Mouse (Mus musculus): ENCODE results near the gene Adamts4. TPM values are rescaled to one million over a fixed set of nuclear protein-coding genes. Genes with fewer than 3 reads are reported as not detected.

Adamts4 gene
- polyA plus RNA-seq (2014; fragmentation: Nextera tagmentation; extraction: Ambion mirVana) = 2.8 and 3.0 TPM in 2 replicates

DNA sequence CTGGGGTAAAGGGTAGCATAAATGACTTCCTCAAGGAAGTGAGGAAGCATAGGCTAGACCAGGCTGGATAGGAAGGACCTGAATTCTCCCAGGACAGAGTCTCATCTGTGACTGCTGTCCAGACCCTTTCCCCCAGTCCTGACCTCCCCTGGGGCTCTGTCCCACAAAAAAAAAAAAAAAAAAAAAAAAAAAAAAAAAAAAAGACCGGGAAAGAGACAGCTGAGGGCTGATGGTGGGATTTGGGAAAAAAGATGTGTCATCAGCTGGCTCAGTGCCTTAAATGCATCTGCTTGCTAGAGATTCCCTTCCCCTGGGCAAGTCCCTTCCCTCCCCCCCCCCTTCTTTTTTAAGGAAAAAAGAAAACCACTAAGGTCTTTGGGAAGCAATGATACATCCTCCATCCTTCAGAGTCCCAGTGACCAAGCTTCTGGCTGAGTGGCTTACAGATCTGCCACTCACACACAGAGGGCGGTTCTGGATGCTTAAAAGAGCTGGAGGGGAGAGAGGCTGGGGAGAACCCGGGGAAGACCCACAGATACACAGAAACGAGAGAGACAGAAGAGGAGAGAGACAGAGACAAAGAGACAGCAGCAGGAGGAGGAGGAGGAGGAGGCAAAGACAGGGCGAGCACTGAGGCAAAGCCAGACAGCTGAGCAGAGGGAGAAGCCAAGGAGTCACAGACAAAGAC lies at the start of gene Adamts4:
Gene Adamts4, plus strand, starts transcription at position 509 of the 688 bp plus-strand sequence.
- WGBS = 24% methylated on average over 5 of the region's 5 CpGs

DNA sequence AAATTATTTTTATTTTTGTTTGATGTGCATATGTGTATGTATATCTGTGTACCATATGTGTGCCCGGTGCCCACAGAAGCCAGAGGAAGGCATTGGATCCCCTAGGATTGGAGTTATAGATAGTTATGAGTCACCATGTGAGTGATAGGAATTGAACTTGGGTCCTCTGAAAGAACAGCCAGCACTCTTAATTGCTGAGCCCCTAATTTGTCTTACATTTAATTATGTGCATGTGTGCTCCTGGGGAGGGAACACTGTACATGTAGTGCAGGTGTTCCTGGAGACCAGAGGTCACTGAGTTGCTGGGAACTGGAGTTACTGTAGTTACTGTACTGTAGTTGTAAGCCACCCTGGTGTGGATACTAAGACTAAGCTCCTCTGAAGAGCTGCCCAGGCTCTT lies 49.5 kb upstream of the Adamts4 start:
- WGBS = 84% methylated on average over 1 of the region's 1 CpGs
- H3K9me3 ChIP-seq (ENCODE audit: control insufficient read depth, low read length) = no peaks in the 10 kb centered on the region
- no peak for ATAC-seq (ENCODE audit: insufficient number of reproducible peaks, insufficient read depth, low FRiP score, low read depth)

More for the DNA sequence above, at the start of gene Adamts4:
- no peak for ATAC-seq (ENCODE audit: insufficient number of reproducible peaks, insufficient read depth, low FRiP score, low read depth)
- Histone ChIP-seq H3K9ac (ENCODE audit: low read length) (peak within 1 kb of the TSS; percentile 62), H3K4me1 (ENCODE audit: control insufficient read depth in 2 of 2, insufficient read depth in 2 of 2, low read length in 2 of 2) (peaks cover 29 to 50% of the 10 kb centered on the region in 2 experiments), H3K27me3 (ENCODE audit: control insufficient read depth, insufficient read depth, low read length) (no peaks in the 10 kb centered on the region), H3K4me2 (ENCODE audit: low read length) (peak within 1 kb of the TSS; percentile 63), H3K27ac (replicated peaks in 1 of 2; ENCODE audit: control insufficient read depth in 1 of 2, insufficient read depth in 1 of 2, low read depth in 2 of 2, low read length in 2 of 2) (peak within 1 kb of the TSS; percentile 49 to 88; a peak in 3 of 4 replicates), H3K9me3 (ENCODE audit: control insufficient read depth, low read length) (no peaks in the 10 kb centered on the region), H3K4me3 (ENCODE audit: control insufficient read depth in 1 of 2, insufficient read depth in 1 of 2, low read depth in 1 of 2, low read length in 2 of 2) (peak within 1 kb of the TSS; percentile 26 to 31), H3K36me3 (ENCODE audit: control insufficient read depth, insufficient read depth, low read length) (peaks cover 8% of the 10 kb centered on the region)

DNA sequence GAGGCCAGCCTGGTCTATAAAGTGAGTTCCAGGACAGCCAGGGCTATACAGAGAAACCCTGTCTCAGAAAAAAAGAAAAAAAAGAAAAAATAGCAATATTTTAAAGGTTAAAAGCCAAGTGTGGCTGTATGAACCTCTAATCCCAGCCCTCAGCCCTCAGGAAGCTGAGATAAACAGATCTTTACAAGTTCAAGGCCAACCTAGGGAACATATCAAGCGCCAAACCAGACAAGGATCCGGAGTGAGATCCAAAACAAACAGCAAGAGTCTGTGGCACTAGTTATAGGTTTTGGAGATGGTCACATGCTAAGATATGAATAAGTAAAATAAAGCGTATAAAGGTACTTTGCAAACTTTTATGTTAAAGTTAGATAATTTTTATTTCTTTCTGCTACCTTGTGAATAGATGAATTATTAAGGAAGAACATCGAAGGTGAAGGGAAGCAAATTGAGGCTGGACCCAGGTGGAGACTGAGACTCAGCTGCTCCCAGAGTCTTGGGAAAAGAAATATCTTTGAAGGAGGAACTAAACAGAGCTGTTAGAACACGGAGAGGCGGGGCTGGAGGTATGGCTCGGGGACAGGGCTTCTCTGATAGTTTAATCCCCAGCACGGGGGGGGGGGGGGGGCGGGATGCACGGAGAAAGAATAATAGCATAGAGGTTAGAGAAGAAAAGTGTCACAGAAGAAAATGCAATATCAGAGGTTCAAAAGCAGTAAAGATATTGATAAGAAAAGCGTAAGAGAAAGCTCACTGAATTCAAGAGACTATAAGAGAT lies 46.6 kb upstream of the Adamts4 start:
- no peaks in the 10 kb centered on the region for H3K27me3 ChIP-seq (ENCODE audit: control insufficient read depth, insufficient read depth, low read length)
- H3K4me1 ChIP-seq (ENCODE audit: control insufficient read depth in 2 of 2, insufficient read depth in 2 of 2, low read length in 2 of 2) = no peaks in the 10 kb centered on the region
- no peak overlapping the region for H3K4me2 ChIP-seq (ENCODE audit: low read length)
- H3K9me3 ChIP-seq (ENCODE audit: control insufficient read depth, low read length) = no peaks in the 10 kb centered on the region
- no peak overlapping the region for H3K4me3 ChIP-seq (ENCODE audit: control insufficient read depth in 1 of 2, insufficient read depth in 1 of 2, low read depth in 1 of 2, low read length in 2 of 2)
- H3K36me3 ChIP-seq (ENCODE audit: control insufficient read depth, insufficient read depth, low read length) = no peaks in the 10 kb centered on the region
- WGBS = 57% methylated on average over 10 of the region's 11 CpGs
- no peak overlapping the region for H3K9ac ChIP-seq (ENCODE audit: low read length)
- no peak overlapping the region for H3K27ac ChIP-seq (replicated peaks in 1 of 2; ENCODE audit: control insufficient read depth in 1 of 2, insufficient read depth in 1 of 2, low read depth in 2 of 2, low read length in 2 of 2)
- no peak for ATAC-seq (ENCODE audit: insufficient number of reproducible peaks, insufficient read depth, low FRiP score, low read depth)

More for the DNA sequence above, 49.5 kb upstream of the Adamts4 start:
- Histone ChIP-seq H3K4me1 (ENCODE audit: control insufficient read depth in 2 of 2, insufficient read depth in 2 of 2, low read length in 2 of 2) (no peaks in the 10 kb centered on the region), H3K4me3 (ENCODE audit: control insufficient read depth in 1 of 2, insufficient read depth in 1 of 2, low read depth in 1 of 2, low read length in 2 of 2) (no peak overlapping the region), H3K36me3 (ENCODE audit: control insufficient read depth, insufficient read depth, low read length) (no peaks in the 10 kb centered on the region), H3K4me2 (ENCODE audit: low read length) (no peak overlapping the region), H3K27me3 (ENCODE audit: control insufficient read depth, insufficient read depth, low read length) (0 out of 2 replicates have a peak, but pooled peaks cover 4% of the 10 kb centered on the region), H3K9ac (ENCODE audit: low read length) (no peak overlapping the region), H3K27ac (replicated peaks in 1 of 2; ENCODE audit: control insufficient read depth in 1 of 2, insufficient read depth in 1 of 2, low read depth in 2 of 2, low read length in 2 of 2) (no peak overlapping the region)

DNA sequence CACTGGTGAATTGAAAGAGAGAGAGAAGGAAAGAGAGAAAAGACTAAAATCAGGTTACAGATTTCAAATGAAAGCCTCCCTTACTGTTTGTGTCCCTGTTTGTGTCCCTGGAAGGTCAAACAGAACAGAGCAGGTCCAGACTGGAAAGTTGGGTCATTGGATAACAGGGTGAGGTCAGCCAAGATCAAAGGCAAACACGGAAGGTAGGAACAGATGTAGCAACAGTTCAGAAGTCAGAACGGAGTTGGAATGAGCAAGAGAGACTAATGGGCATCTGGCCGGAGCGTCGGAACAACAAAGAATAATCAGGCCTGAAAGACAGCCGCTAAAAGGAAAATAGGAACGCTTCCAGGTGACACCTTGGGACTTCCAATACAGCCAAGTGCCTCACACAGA lies 46.0 kb upstream of the Adamts4 start:
- no peaks in the 10 kb centered on the region for H3K36me3 ChIP-seq (ENCODE audit: control insufficient read depth, insufficient read depth, low read length)
- no peak overlapping the region for H3K4me2 ChIP-seq (ENCODE audit: low read length)
- WGBS = 49% methylated on average over 7 of the region's 7 CpGs
- no peak overlapping the region for H3K9ac ChIP-seq (ENCODE audit: low read length)
- ATAC-seq (ENCODE audit: insufficient number of reproducible peaks, insufficient read depth, low FRiP score, low read depth) = no peak
- H3K4me3 ChIP-seq (ENCODE audit: control insufficient read depth in 1 of 2, insufficient read depth in 1 of 2, low read depth in 1 of 2, low read length in 2 of 2) = no peak overlapping the region
- 0 out of 4 replicates have a peak, but pooled peaks cover 0 to 2% of the 10 kb centered on the region in 2 experiments for H3K4me1 ChIP-seq (ENCODE audit: control insufficient read depth in 2 of 2, insufficient read depth in 2 of 2, low read length in 2 of 2)
- H3K9me3 ChIP-seq (ENCODE audit: control insufficient read depth, low read length) = no peaks in the 10 kb centered on the region
- no peak overlapping the region for H3K27ac ChIP-seq (replicated peaks in 1 of 2; ENCODE audit: control insufficient read depth in 1 of 2, insufficient read depth in 1 of 2, low read depth in 2 of 2, low read length in 2 of 2)
- H3K27me3 ChIP-seq (ENCODE audit: control insufficient read depth, insufficient read depth, low read length) = no peaks in the 10 kb centered on the region

DNA sequence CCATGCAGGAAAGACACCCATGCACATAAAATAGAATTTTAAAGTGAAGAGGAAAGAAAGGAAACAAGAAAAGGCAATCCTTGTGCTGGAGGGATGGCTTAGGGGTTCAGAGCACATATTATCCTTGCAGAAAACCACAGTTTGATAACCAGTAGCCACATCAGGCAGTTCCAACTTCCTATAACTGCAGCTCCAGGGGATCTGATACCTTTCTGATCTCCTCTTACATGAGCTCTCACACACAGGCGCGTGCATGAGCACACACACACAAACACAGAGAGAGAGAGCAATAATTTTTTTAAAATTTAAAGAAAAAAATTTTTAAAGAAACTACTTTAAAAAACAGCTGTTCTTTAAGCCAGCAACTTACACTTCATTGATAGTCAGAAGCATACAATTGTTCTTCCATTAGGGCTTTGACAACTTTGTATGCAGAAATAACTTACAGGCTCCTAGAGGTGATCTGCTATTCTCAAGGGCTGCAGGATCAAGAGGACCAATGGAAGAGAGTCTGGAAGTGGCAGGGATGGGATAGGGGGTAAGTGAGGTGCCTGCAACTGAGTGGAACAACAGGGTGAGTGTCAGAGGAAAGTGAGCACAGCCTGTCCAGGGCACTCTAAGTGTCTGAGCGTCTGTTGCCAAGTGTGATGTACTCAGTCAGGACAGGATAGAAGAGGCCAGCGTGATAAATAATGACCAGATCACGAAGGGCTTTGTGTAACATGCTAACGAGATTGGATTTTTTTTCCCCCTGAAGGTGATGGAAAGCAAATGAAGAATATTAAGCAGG lies 44.3 kb upstream of the Adamts4 start:
- Histone ChIP-seq H3K4me1 (ENCODE audit: control insufficient read depth in 2 of 2, insufficient read depth in 2 of 2, low read length in 2 of 2) (peaks cover 3 to 4% of the 10 kb centered on the region in 2 experiments; a peak in 2 of 4 replicates), H3K27ac (replicated peaks in 1 of 2; ENCODE audit: control insufficient read depth in 1 of 2, insufficient read depth in 1 of 2, low read depth in 2 of 2, low read length in 2 of 2) (no peak overlapping the region), H3K36me3 (ENCODE audit: control insufficient read depth, insufficient read depth, low read length) (no peaks in the 10 kb centered on the region), H3K4me3 (ENCODE audit: control insufficient read depth in 1 of 2, insufficient read depth in 1 of 2, low read depth in 1 of 2, low read length in 2 of 2) (no peak overlapping the region), H3K9ac (ENCODE audit: low read length) (no peak overlapping the region), H3K27me3 (ENCODE audit: control insufficient read depth, insufficient read depth, low read length) (no peaks in the 10 kb centered on the region), H3K9me3 (ENCODE audit: control insufficient read depth, low read length) (no peaks in the 10 kb centered on the region), H3K4me2 (ENCODE audit: low read length) (no peak overlapping the region)
- no peak for ATAC-seq (ENCODE audit: insufficient number of reproducible peaks, insufficient read depth, low FRiP score, low read depth)
- 55% methylated on average over 6 of the region's 6 CpGs for WGBS

DNA sequence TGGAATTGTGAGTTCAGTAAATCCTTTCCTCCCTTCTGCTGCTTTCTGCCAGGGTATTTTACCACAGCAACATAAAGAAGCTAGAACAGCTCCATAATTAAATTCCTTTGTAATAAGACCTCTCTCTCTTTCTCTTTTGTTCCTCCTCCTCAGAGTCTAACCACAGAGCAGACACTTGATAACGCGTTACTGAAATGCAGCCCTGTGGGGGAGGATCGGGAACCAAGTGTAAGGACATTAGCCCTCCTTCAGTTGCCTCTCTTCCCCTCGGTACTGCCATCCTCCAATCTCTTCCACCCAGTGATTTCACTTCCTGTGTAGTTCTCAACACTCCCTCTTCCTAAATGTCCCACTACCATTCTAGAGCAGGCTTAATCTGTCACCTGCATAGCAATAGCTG lies 40.8 kb upstream of the Adamts4 start:
- H3K4me2 ChIP-seq (ENCODE audit: low read length) = peak overlapping the region; percentile 16; the same call in 1 of the 2 replicates
- H3K27ac ChIP-seq (replicated peaks in 1 of 2; ENCODE audit: control insufficient read depth in 1 of 2, insufficient read depth in 1 of 2, low read depth in 2 of 2, low read length in 2 of 2) = no peak overlapping the region
- H3K4me3 ChIP-seq (ENCODE audit: control insufficient read depth in 1 of 2, insufficient read depth in 1 of 2, low read depth in 1 of 2, low read length in 2 of 2) = no peak overlapping the region
- no peak for ATAC-seq (ENCODE audit: insufficient number of reproducible peaks, insufficient read depth, low FRiP score, low read depth)
- no peaks in the 10 kb centered on the region for H3K36me3 ChIP-seq (ENCODE audit: control insufficient read depth, insufficient read depth, low read length)
- no peaks in the 10 kb centered on the region for H3K27me3 ChIP-seq (ENCODE audit: control insufficient read depth, insufficient read depth, low read length)
- peaks cover 3 to 4% of the 10 kb centered on the region in 2 experiments; a peak in 2 of 4 replicates for H3K4me1 ChIP-seq (ENCODE audit: control insufficient read depth in 2 of 2, insufficient read depth in 2 of 2, low read length in 2 of 2)
- no peaks in the 10 kb centered on the region for H3K9me3 ChIP-seq (ENCODE audit: control insufficient read depth, low read length)
- 11% methylated on average over 4 of the region's 4 CpGs for WGBS
- no peak overlapping the region for H3K9ac ChIP-seq (ENCODE audit: low read length)

DNA sequence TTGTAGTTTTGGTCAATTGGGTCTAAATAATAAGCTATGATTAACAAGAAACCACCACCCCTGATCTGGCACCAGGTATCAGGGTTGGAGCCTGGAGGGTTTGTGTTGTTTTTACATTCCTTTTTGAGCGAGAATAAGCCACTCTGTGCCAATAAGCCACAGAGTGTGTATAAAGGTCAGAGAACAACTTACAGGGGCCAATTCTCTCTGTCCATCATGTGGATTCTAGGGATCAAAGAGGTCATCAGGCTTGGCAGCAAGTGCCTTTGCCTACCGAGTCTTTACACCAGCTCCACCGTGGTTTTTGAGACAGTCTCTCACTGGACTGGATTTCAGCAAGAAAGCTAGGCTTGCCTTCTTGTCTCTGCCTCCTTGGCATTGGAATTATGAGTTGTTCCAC lies 37.4 kb upstream of the Adamts4 start:
- Histone ChIP-seq H3K27ac (replicated peaks in 1 of 2; ENCODE audit: control insufficient read depth in 1 of 2, insufficient read depth in 1 of 2, low read depth in 2 of 2, low read length in 2 of 2) (no peak overlapping the region), H3K4me2 (ENCODE audit: low read length) (no peak overlapping the region), H3K4me3 (ENCODE audit: control insufficient read depth in 1 of 2, insufficient read depth in 1 of 2, low read depth in 1 of 2, low read length in 2 of 2) (no peak overlapping the region), H3K27me3 (ENCODE audit: control insufficient read depth, insufficient read depth, low read length) (no peaks in the 10 kb centered on the region), H3K9ac (ENCODE audit: low read length) (no peak overlapping the region), H3K4me1 (ENCODE audit: control insufficient read depth in 2 of 2, insufficient read depth in 2 of 2, low read length in 2 of 2) (peaks cover 7 to 9% of the 10 kb centered on the region in 2 experiments; a peak in 3 of 4 replicates), H3K9me3 (ENCODE audit: control insufficient read depth, low read length) (no peaks in the 10 kb centered on the region), H3K36me3 (ENCODE audit: control insufficient read depth, insufficient read depth, low read length) (peaks cover 4% of the 10 kb centered on the region)
- no peak for ATAC-seq (ENCODE audit: insufficient number of reproducible peaks, insufficient read depth, low FRiP score, low read depth)
- WGBS = 44% methylated on average over 3 of the region's 3 CpGs
